Mouse (Mus musculus): ENCODE results near the gene Larp4.

The Larp4 gene

GRCm38 (mm10) chr15:99969765-99970164 lies at the start of gene Larp4:
Gene Larp4, plus strand, starts transcription at chr15:99970065.
- WGBS = 89% methylated on average over 6 of the region's 6 CpGs

- 83% methylated on average over 8 of the region's 8 CpGs for WGBS
Observed at GRCm38 (mm10) chr15:99931231-99931630, 38.6 kb upstream of the Larp4 start.

- WGBS = 42% methylated on average over 1 of the region's 1 CpGs
Observed at GRCm38 (mm10) chr15:99934501-99934900, 35.4 kb upstream of the Larp4 start.

- WGBS = 93% methylated on average over 3 of the region's 3 CpGs
Observed at GRCm38 (mm10) chr15:99936659-99937058, 33.2 kb upstream of the Larp4 start.

GRCm38 (mm10) chr15:99937841-99938240 lies 32.0 kb upstream of the Larp4 start:
- 94% methylated on average over 8 of the region's 8 CpGs for WGBS

- 74% methylated on average over 2 of the region's 2 CpGs for WGBS
Observed at GRCm38 (mm10) chr15:99940426-99940825, 29.4 kb upstream of the Larp4 start.

- 77% methylated on average over 4 of the region's 4 CpGs for WGBS
Observed at GRCm38 (mm10) chr15:99940970-99941630, 28.8 kb upstream of the Larp4 start.

- WGBS = 74% methylated on average over 4 of the region's 4 CpGs
Observed at GRCm38 (mm10) chr15:99955324-99955723, 14.5 kb upstream of the Larp4 start.

GRCm38 (mm10) chr15:99965103-99965775 lies 4.6 kb upstream of the Larp4 start:
- WGBS = 93% methylated on average over 8 of the region's 8 CpGs

GRCm38 (mm10) chr15:99966961-99967360 lies 2.9 kb upstream of the Larp4 start, which contains the start of gene Fam186a:
Gene Fam186a, minus strand, starts transcription at chr15:99967061.
- WGBS = 83% methylated on average over 4 of the region's 4 CpGs

- WGBS = 68% methylated on average over 1 of the region's 1 CpGs
Observed at GRCm38 (mm10) chr15:99970606-99971005, 741 bp downstream of the Larp4 start.

- whole genome bisulfite sequencing = under 1% methylated on average over 50 of the region's 50 CpGs
Observed at GRCm38 (mm10) chr15:99972361-99972988, 2.6 kb downstream of the Larp4 start.

GRCm38 (mm10) chr15:99972989-99973911 lies 3.4 kb downstream of the Larp4 start:
- 1% methylated on average over 84 of the region's 84 CpGs for WGBS

GRCm38 (mm10) chr15:99974476-99975220 lies 4.8 kb downstream of the Larp4 start:
- WGBS = 56% methylated on average over 2 of the region's 2 CpGs

GRCm38 (mm10) chr15:99976121-99976520 lies 6.3 kb downstream of the Larp4 start:
- 94% methylated on average over 2 of the region's 2 CpGs for WGBS

- 81% methylated on average over 1 of the region's 1 CpGs for WGBS
Observed at GRCm38 (mm10) chr15:99979266-99979665, 9.4 kb downstream of the Larp4 start.

- WGBS = 91% methylated on average over 2 of the region's 2 CpGs
Observed at GRCm38 (mm10) chr15:99979715-99980114, 9.8 kb downstream of the Larp4 start.

GRCm38 (mm10) chr15:99993100-99993499 lies 23.2 kb downstream of the Larp4 start:
- 100% methylated on average over 1 of the region's 1 CpGs for WGBS

- 92% methylated on average over 6 of the region's 6 CpGs for WGBS
Observed at GRCm38 (mm10) chr15:99997114-99997804, 27.4 kb downstream of the Larp4 start.

- 88% methylated on average over 1 of the region's 1 CpGs for WGBS
Observed at GRCm38 (mm10) chr15:99999390-99999789, 29.5 kb downstream of the Larp4 start.
